Mouse (Mus musculus) C2C12 (cell line): ENCODE data around the gene Psmd9. TPM values are rescaled to one million over a fixed set of nuclear protein-coding genes. Genes with fewer than 3 reads are reported as not detected.

Experiments used
- H3K27me3 ChIP-seq: one replicate; pipeline ENCODE4 v1.6.1; 2011; ENCODE audit not compliant: control insufficient read depth, insufficient read depth, insufficient read length
- H3K36me3 ChIP-seq: one replicate; pipeline ENCODE4 v1.6.1; 2011; ENCODE audit not compliant: control insufficient read depth, insufficient read depth
- H3K4me3 ChIP-seq: one replicate; pipeline ENCODE4 v1.5.1; 2011; ENCODE audit warnings: mild to moderate bottlenecking, control low read depth; ENCODE audit not compliant: poor library complexity, insufficient read depth, severe bottlenecking
- H3K79me2 ChIP-seq: one replicate; pipeline ENCODE4 v1.6.1; 2011; ENCODE audit not compliant: control insufficient read depth, insufficient read depth
- H3K79me3 ChIP-seq: one replicate; pipeline ENCODE4 v1.6.1; 2011; ENCODE audit warnings: low read depth, control low read depth
- H3ac ChIP-seq: one replicate; pipeline ENCODE3; 2011; ENCODE audit warnings: low read depth; ENCODE audit not compliant: control insufficient read depth, insufficient read length
- CEBPB ChIP-seq: IDR thresholded peaks from one replicate; pipeline ENCODE4 v1.6.1; 2011; ENCODE audit warnings: low read depth, mild to moderate bottlenecking, control low read depth, moderate library complexity
- CTCF ChIP-seq: IDR thresholded peaks from one replicate; pipeline ENCODE4 v1.5.1; 2011; ENCODE audit not compliant: control insufficient read depth, insufficient read depth, insufficient read length
- FOSL1 ChIP-seq: IDR thresholded peaks from one replicate; pipeline ENCODE4 v1.8.0; 2011; ENCODE audit warnings: mild to moderate bottlenecking, low read length; ENCODE audit not compliant: poor library complexity, insufficient read depth, severe bottlenecking
- MAX ChIP-seq: IDR thresholded peaks from one replicate; pipeline ENCODE4 v1.6.1; 2011; ENCODE audit warnings: mild to moderate bottlenecking, control low read depth
- MYOD1 ChIP-seq: IDR thresholded peaks from one replicate; pipeline ENCODE4 v1.6.1; 2011; ENCODE audit warnings: low read depth; ENCODE audit not compliant: control insufficient read depth, insufficient read length
- MYOG ChIP-seq: IDR thresholded peaks from one replicate; pipeline ENCODE4 v1.6.1; 2011; ENCODE audit not compliant: control insufficient read depth, insufficient read length; ENCODE audit errors: extremely low read depth
- USF1 ChIP-seq: IDR thresholded peaks from one replicate; pipeline ENCODE4 v1.6.1; 2011; ENCODE audit warnings: low read depth, mild to moderate bottlenecking, control low read depth, moderate library complexity
- polyA plus RNA-seq: library from polyadenylated mRNA; unstranded; fragments of >200 nt; fragmentation: generic; extraction: Trizol; gene quantifications from one replicate; pipeline ENCODE4 v1.2.1, GENCODE M21; 2012; ENCODE audit warnings: missing spikeins

Gene Psmd9
- polyA plus RNA-seq, 1 experiment: 33.2 TPM

DNA sequence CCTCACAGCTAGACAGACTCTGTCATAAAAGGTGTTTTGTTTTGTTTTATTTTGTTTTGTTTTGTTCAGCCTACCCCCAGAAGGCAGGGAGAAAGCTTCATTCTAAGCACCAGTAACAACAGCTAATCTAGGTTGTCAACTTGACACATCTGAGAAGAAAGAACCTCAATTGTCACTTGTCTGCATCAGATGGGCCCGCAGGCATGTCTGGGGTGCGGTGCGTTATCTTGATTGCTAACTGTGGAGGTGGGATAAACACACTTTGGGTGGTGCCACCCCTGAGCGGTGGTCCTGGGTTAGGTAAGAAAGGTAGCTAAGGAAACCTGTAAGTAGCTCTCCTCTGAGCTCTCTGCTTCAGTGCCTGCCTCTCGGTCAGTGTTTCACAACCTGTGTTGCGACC is 42.2 kb upstream of the Psmd9 start:
- TF ChIP-seq MYOG (no peak), CTCF (no peak), FOSL1 (no peak), CEBPB (no peak), USF1 (no peak), MYOD1 (no peak), MAX (no peak)
- Histone ChIP-seq H3ac (no peak overlapping the region), H3K79me2 (no peaks in the 10 kb centered on the region), H3K79me3 (no peaks in the 10 kb centered on the region), H3K27me3 (no peaks in the 10 kb centered on the region), H3K36me3 (no peaks in the 10 kb centered on the region), H3K4me3 (no peak overlapping the region)

DNA sequence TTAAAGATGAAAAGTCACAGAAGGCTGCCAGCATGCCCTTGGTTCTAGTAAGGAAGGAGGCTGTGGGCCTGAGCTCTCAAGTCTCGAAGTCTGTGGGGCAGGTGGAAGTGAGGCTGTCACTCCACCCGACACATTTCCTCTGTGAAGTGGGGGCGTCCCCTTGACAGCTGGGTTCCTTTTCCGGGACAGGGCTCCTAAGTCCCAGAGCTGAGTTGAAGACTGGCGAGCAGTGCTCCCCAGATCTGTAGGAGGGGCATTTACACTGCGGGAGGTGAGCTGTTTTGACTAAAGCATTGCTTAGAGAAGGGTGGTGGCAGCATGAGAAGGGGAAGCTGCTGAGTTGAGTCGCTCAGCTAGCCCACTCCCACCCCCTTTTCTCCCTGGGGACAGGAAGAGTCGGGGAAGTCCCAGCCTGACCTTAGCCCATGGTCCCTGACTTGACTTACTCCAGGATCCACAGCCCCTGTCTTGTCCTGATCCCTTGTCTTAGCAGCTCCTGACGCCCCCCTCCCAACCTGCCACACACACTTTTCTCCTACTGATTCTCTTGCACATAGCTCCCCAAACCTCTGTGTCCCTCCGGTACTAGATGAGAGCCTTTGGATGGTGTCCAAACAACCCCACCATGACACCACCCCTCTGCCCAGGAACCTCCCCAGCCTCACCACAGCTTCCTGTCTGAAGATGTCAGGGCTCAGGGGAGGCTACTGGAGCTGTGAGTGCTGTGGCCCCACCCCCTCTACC is 40.6 kb upstream of the Psmd9 start:
- TF ChIP-seq MYOG (no peak), USF1 (no peak), MYOD1 (no peak), MAX (no peak), CEBPB (no peak), FOSL1 (no peak), CTCF (no peak)
- Histone ChIP-seq H3K79me3 (no peaks in the 10 kb centered on the region), H3ac (no peak overlapping the region), H3K36me3 (no peaks in the 10 kb centered on the region), H3K79me2 (no peaks in the 10 kb centered on the region), H3K4me3 (no peak overlapping the region), H3K27me3 (no peaks in the 10 kb centered on the region)

DNA sequence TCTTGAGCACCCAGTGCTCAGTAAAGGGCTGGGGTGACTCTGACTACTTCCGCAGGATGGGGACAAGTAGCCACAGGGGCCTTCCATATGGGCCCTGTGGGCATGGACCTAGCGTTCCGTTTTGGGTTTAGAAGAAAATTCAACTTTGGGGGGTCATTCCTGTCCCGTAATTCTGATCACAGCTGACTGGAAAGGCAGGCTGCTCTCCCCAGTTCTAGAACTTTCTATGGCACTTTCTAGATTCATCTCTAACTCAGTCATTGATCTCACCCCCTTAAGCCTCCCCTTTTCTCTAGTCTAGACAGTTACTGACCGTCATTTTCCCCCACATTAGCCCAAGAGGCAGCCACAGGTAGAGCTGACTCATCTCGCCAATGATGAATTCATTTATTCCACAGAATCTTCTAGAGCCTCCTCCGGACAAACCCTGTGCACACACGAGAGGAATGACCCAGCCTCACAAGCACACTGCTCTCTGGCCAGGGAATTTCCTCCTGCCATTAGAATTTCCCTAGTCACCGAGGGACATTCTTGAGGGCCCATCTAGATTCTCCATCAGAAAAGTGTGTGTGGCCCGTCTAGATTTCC is 39.9 kb upstream of the Psmd9 start:
- Histone ChIP-seq H3K79me2 (no peaks in the 10 kb centered on the region), H3K36me3 (peaks cover 2% of the 10 kb centered on the region), H3K79me3 (no peaks in the 10 kb centered on the region), H3K27me3 (no peaks in the 10 kb centered on the region), H3K4me3 (no peak overlapping the region), H3ac (no peak overlapping the region)
- TF ChIP-seq FOSL1 (no peak), CEBPB (no peak), USF1 (no peak), MYOD1 (no peak), MAX (no peak), MYOG (no peak), CTCF (no peak)

DNA sequence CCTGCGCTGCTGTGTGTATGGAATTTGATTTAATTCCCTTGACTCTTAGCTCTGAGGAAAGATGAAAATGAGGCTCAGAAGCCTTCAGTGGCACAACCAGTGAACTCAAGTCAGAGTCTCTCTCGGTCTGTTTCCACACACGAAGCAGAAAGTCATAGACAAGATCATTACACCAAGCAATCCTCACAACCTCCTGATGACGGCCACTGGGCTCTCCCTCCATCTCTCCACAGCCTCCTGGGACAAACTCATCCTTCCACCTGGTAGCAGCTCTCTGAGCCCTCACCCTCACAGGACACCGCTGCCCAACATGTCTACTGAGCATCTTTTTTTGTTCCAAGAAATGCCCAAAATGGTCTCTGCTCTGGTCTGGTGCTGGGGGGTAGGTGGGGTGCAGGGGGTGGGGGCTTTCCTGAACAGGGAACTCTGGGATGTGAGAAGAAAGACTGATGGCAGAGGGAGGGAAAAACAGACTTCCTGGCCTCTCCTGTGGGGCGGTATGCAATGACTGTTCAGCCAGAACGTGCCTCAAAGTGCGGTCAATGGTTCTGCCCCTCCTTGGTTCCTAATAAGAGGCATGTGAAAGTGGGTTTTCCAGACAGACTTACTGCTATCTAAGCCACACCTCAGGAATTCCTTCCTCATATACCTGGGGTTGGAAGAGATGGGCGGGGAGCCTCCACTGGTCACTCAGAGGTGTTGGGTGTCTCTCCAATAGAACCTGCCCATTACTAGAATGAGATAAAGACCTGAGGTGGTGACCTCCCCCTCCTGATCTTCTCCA is 39.0 kb upstream of the Psmd9 start:
- Histone ChIP-seq H3K4me3 (no peak overlapping the region), H3K79me2 (no peaks in the 10 kb centered on the region), H3K27me3 (no peaks in the 10 kb centered on the region), H3K36me3 (peaks cover 2% of the 10 kb centered on the region), H3ac (no peak overlapping the region), H3K79me3 (no peaks in the 10 kb centered on the region)
- no peak for TF ChIP-seq CEBPB
- TF ChIP-seq MYOG: no peak
- TF ChIP-seq CTCF: no peak
- no peak for TF ChIP-seq USF1
- TF ChIP-seq FOSL1: no peak
- no peak for TF ChIP-seq MYOD1
- no peak for TF ChIP-seq MAX

DNA sequence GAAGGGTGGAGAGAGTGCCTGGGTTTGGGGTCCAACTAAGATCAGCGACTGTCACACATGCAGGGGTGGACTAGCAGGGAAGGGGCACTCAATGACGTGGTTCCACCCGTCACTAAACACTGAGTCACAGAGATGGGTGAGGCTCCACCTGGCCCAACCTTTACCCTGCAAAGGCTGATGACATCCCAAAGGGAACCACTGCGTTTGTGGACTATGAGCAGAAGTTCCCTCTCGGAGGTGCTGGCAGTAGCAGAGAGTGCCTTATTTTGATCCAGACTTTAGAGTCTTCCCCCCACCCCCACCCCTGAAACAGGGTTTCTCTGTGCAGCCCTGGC is 38.4 kb upstream of the Psmd9 start:
- H3K79me3 ChIP-seq: no peaks in the 10 kb centered on the region
- H3K27me3 ChIP-seq: no peaks in the 10 kb centered on the region
- no peak overlapping the region for H3ac ChIP-seq
- H3K36me3 ChIP-seq: peaks cover 2% of the 10 kb centered on the region
- TF ChIP-seq USF1: no peak
- TF ChIP-seq CEBPB: no peak
- TF ChIP-seq FOSL1: no peak
- no peak for TF ChIP-seq MYOG
- TF ChIP-seq CTCF: no peak
- TF ChIP-seq MAX: no peak
- no peak for TF ChIP-seq MYOD1
- no peak overlapping the region for H3K4me3 ChIP-seq
- peaks cover 2% of the 10 kb centered on the region for H3K79me2 ChIP-seq
